Mouse (Mus musculus): Measurements from ENCODE around the gene Ufm1. TPM values are rescaled to one million over a fixed set of nuclear protein-coding genes. Genes with fewer than 3 reads are reported as not detected.

Gene Ufm1
- polyA plus RNA-seq (2012; ENCODE audit: insufficient read depth, insufficient read length, missing spikeins): 66.5 and 72.8 TPM in 2 replicates

- peak within 1 kb of the TSS; percentile 95 for H3K27ac ChIP-seq (replicated peaks; ENCODE audit: low read depth, low read length)
- H3K4me3 ChIP-seq (ENCODE audit: insufficient read depth, low read depth, low read length): peak within 1 kb of the TSS; percentile 92
- H3K4me1 ChIP-seq (ENCODE audit: control insufficient read depth, insufficient read depth, insufficient read length, low read length): peaks cover 3% of the 10 kb centered on the region; the same call in 1 of the 2 replicates
Measured at GRCm38 (mm10) chr3:53863383-53864220, at the start of gene Ufm1. Gene Ufm1 (minus strand): TSS chr3:53863830.

- Histone ChIP-seq H3K4me3 (ENCODE audit: insufficient read depth, low read depth, low read length) (no peak overlapping the region), H3K4me1 (ENCODE audit: control insufficient read depth, insufficient read depth, insufficient read length, low read length) (no peaks in the 10 kb centered on the region), H3K27ac (replicated peaks; ENCODE audit: low read depth, low read length) (no peak overlapping the region)
Measured at GRCm38 (mm10) chr3:53890619-53891540, 27.2 kb upstream of the Ufm1 start.

- no peaks in the 10 kb centered on the region for H3K4me1 ChIP-seq (ENCODE audit: control insufficient read depth, insufficient read depth, insufficient read length, low read length)
- H3K27ac ChIP-seq (replicated peaks; ENCODE audit: low read depth, low read length): no peak overlapping the region
- no peak overlapping the region for H3K4me3 ChIP-seq (ENCODE audit: insufficient read depth, low read depth, low read length)
Measured at GRCm38 (mm10) chr3:53871596-53871995, 8.0 kb upstream of the Ufm1 start.

- no peak overlapping the region for H3K4me3 ChIP-seq (ENCODE audit: insufficient read depth, low read depth, low read length)
- no peak overlapping the region for H3K27ac ChIP-seq (replicated peaks; ENCODE audit: low read depth, low read length)
- no peaks in the 10 kb centered on the region for H3K4me1 ChIP-seq (ENCODE audit: control insufficient read depth, insufficient read depth, insufficient read length, low read length)
Measured at GRCm38 (mm10) chr3:53870482-53870881, 6.9 kb upstream of the Ufm1 start.

- no peak overlapping the region for H3K27ac ChIP-seq (replicated peaks; ENCODE audit: low read depth, low read length)
- H3K4me3 ChIP-seq (ENCODE audit: insufficient read depth, low read depth, low read length): no peak overlapping the region
Measured at GRCm38 (mm10) chr3:53869263-53869662, 5.6 kb upstream of the Ufm1 start.

GRCm38 (mm10) chr3:53868212-53868611 is 4.6 kb upstream of the Ufm1 start:
- Histone ChIP-seq H3K4me3 (ENCODE audit: insufficient read depth, low read depth, low read length) (no peak overlapping the region), H3K4me1 (ENCODE audit: control insufficient read depth, insufficient read depth, insufficient read length, low read length) (no peaks in the 10 kb centered on the region), H3K27ac (replicated peaks; ENCODE audit: low read depth, low read length) (no peak overlapping the region)

More at GRCm38 (mm10) chr3:53869263-53869662, 5.6 kb upstream of the Ufm1 start:
- no peaks in the 10 kb centered on the region for H3K4me1 ChIP-seq (ENCODE audit: control insufficient read depth, insufficient read depth, insufficient read length, low read length)

GRCm38 (mm10) chr3:53854831-53855230 is 8.8 kb downstream of the Ufm1 start:
- no peak overlapping the region for H3K27ac ChIP-seq (replicated peaks; ENCODE audit: low read depth, low read length)
- H3K4me3 ChIP-seq (ENCODE audit: insufficient read depth, low read depth, low read length): no peak overlapping the region
- no peaks in the 10 kb centered on the region for H3K4me1 ChIP-seq (ENCODE audit: control insufficient read depth, insufficient read depth, insufficient read length, low read length)

GRCm38 (mm10) chr3:53854261-53854660 is 9.4 kb downstream of the Ufm1 start:
- H3K4me1 ChIP-seq (ENCODE audit: control insufficient read depth, insufficient read depth, insufficient read length, low read length): no peaks in the 10 kb centered on the region
- no peak overlapping the region for H3K27ac ChIP-seq (replicated peaks; ENCODE audit: low read depth, low read length)

GRCm38 (mm10) chr3:53848262-53848661 is 15.4 kb downstream of the Ufm1 start:
- Histone ChIP-seq H3K4me3 (ENCODE audit: insufficient read depth, low read depth, low read length) (no peak overlapping the region), H3K27ac (replicated peaks; ENCODE audit: low read depth, low read length) (no peak overlapping the region)

More at GRCm38 (mm10) chr3:53854261-53854660, 9.4 kb downstream of the Ufm1 start:
- no peak overlapping the region for H3K4me3 ChIP-seq (ENCODE audit: insufficient read depth, low read depth, low read length)

GRCm38 (mm10) chr3:53847726-53848125 is 15.9 kb downstream of the Ufm1 start:
- Histone ChIP-seq H3K4me3 (ENCODE audit: insufficient read depth, low read depth, low read length) (no peak overlapping the region), H3K27ac (replicated peaks; ENCODE audit: low read depth, low read length) (no peak overlapping the region), H3K4me1 (ENCODE audit: control insufficient read depth, insufficient read depth, insufficient read length, low read length) (no peaks in the 10 kb centered on the region)

More at GRCm38 (mm10) chr3:53848262-53848661, 15.4 kb downstream of the Ufm1 start:
- H3K4me1 ChIP-seq (ENCODE audit: control insufficient read depth, insufficient read depth, insufficient read length, low read length): no peaks in the 10 kb centered on the region

- Histone ChIP-seq H3K27ac (replicated peaks; ENCODE audit: low read depth, low read length) (no peak overlapping the region), H3K4me3 (ENCODE audit: insufficient read depth, low read depth, low read length) (no peak overlapping the region), H3K4me1 (ENCODE audit: control insufficient read depth, insufficient read depth, insufficient read length, low read length) (no peaks in the 10 kb centered on the region)
Measured at GRCm38 (mm10) chr3:53846206-53846928, 17.3 kb downstream of the Ufm1 start.

GRCm38 (mm10) chr3:53844786-53845185 is 18.8 kb downstream of the Ufm1 start, which contains the start of gene Gm10985:
Gene Gm10985 (plus strand): TSS chr3:53845086.
- H3K4me1 ChIP-seq (ENCODE audit: control insufficient read depth, insufficient read depth, insufficient read length, low read length): no peaks in the 10 kb centered on the region
- no peak within 1 kb of the TSS for H3K27ac ChIP-seq (replicated peaks; ENCODE audit: low read depth, low read length)
- no peak within 1 kb of the TSS for H3K4me3 ChIP-seq (ENCODE audit: insufficient read depth, low read depth, low read length)

- H3K4me3 ChIP-seq (ENCODE audit: insufficient read depth, low read depth, low read length): no peak overlapping the region
- no peaks in the 10 kb centered on the region for H3K4me1 ChIP-seq (ENCODE audit: control insufficient read depth, insufficient read depth, insufficient read length, low read length)
- no peak overlapping the region for H3K27ac ChIP-seq (replicated peaks; ENCODE audit: low read depth, low read length)
Measured at GRCm38 (mm10) chr3:53834238-53834637, 29.4 kb downstream of the Ufm1 start.

- no peak overlapping the region for H3K4me3 ChIP-seq (ENCODE audit: insufficient read depth, low read depth, low read length)
- no peaks in the 10 kb centered on the region for H3K4me1 ChIP-seq (ENCODE audit: control insufficient read depth, insufficient read depth, insufficient read length, low read length)
- no peak overlapping the region for H3K27ac ChIP-seq (replicated peaks; ENCODE audit: low read depth, low read length)
Measured at GRCm38 (mm10) chr3:53813421-53813977, 50.1 kb downstream of the Ufm1 start.

Data from brown adipose tissue, adult 24 weeks (tissue).